In genomic region chr4:139195101-139195500, GRCm38 (mm10) we compare ENCODE assay signal across 10 mouse cellular contexts. TPM values are rescaled to one million over a fixed set of nuclear protein-coding genes. Genes with fewer than 3 reads are reported as not detected.
DNase-seq lines count a peak whose midpoint lies in the region; ATAC-seq and TF ChIP-seq lines count a peak whose summit lies in the region.
"Had no signal": no experiment of that assay in that cellular context is flagged by ENCODE, and none has a peak within 500 bp of the region (broad histone marks: within the 10 kb centered on the region; RNA-seq: fewer than 3 reads in every experiment).

No protein-coding gene starts in this region.

- H3K4me1 ChIP-seq in heart, embryonic 13.5 days: peaks cover 76% of the 10 kb centered on the region
- H3K4me1 ChIP-seq in heart, adult 2 months (ENCODE audit: control insufficient read depth, insufficient read depth, low read length): peaks cover 53% of the 10 kb centered on the region
- H3K4me1 ChIP-seq in midbrain, embryonic 14.5 days (ENCODE audit: control insufficient read depth, insufficient read depth, low read length): peaks cover 25% of the 10 kb centered on the region
- H3K4me1 ChIP-seq in midbrain, embryonic 16.5 days (ENCODE audit: control insufficient read depth, insufficient read depth, low read length): peaks cover 28% of the 10 kb centered on the region
- H3K4me1 ChIP-seq in intestine, embryonic 14.5 days (replicated peaks; ENCODE audit: control insufficient read depth, insufficient read depth, low read length): peaks cover 53% of the 10 kb centered on the region
- H3K4me1 ChIP-seq in neural tube, embryonic 15.5 days: peaks cover 54% of the 10 kb centered on the region

- no peak for TF ChIP-seq POLR2A in heart, adult 2 months (IDR thresholded peaks at IDR 0.05; ENCODE audit: insufficient read depth, low read depth, low read length)

- no peak for TF ChIP-seq CTCF in heart, adult 2 months (IDR thresholded peaks at IDR 0.05)

- peak overlapping the region; percentile 98 for H3K4me2 ChIP-seq in heart, embryonic 13.5 days
- H3K4me2 ChIP-seq in midbrain, embryonic 14.5 days (ENCODE audit: low read length): 0 out of 2 replicates have a peak overlapping the region, but pooled peaks have one; percentile 6
- no peak overlapping the region for H3K4me2 ChIP-seq in midbrain, embryonic 16.5 days (ENCODE audit: low read length)
- H3K4me2 ChIP-seq in intestine, embryonic 14.5 days (ENCODE audit: low read length): peak overlapping the region; percentile 97; the same call in 1 of the 2 replicates
- peak overlapping the region; percentile 99; the same call in 1 of the 2 replicates for H3K4me2 ChIP-seq in neural tube, embryonic 15.5 days

- intact Hi-C loops in heart, adult 2 months (cut with DNase I): loop anchor here (2.0 kb wide), 1 partner anchor 38 kb away; no protein-coding TSS in a partner anchor

- no peaks in the 10 kb centered on the region for H3K27me3 ChIP-seq in heart, embryonic 13.5 days (replicated peaks)
- H3K27me3 ChIP-seq in heart, adult 2 months (ENCODE audit: control insufficient read depth, insufficient read depth, low read length): no peaks in the 10 kb centered on the region
- no peaks in the 10 kb centered on the region for H3K27me3 ChIP-seq in midbrain, embryonic 14.5 days (ENCODE audit: control insufficient read depth, insufficient read depth, low read length)
- H3K27me3 ChIP-seq in midbrain, embryonic 16.5 days (ENCODE audit: control insufficient read depth, insufficient read depth, low read depth, low read length): no peaks in the 10 kb centered on the region
- H3K27me3 ChIP-seq in intestine, embryonic 14.5 days (replicated peaks; ENCODE audit: control insufficient read depth, insufficient read depth, low read length): no peaks in the 10 kb centered on the region
- no peaks in the 10 kb centered on the region for H3K27me3 ChIP-seq in neural tube, embryonic 15.5 days (replicated peaks)

- no peak for ATAC-seq in heart, embryonic 13.5 days (ENCODE audit: extremely low read depth, insufficient number of reproducible peaks, low FRiP score, low TSS enrichment)
- ATAC-seq in midbrain, embryonic 14.5 days (ENCODE audit: low FRiP score, low TSS enrichment): no peak
- no peak for ATAC-seq in midbrain, embryonic 16.5 days
- ATAC-seq in intestine, embryonic 14.5 days (replicated peaks; ENCODE audit: low FRiP score, low TSS enrichment, low read depth): no peak
- ATAC-seq in neural tube, embryonic 15.5 days (ENCODE audit: low FRiP score): no peak

- WGBS in heart, embryonic 13.5 days: 74% methylated on average over 5 of the region's 5 CpGs
- WGBS in heart, adult 2 months: 50% methylated on average over 5 of the region's 5 CpGs
- WGBS in midbrain, embryonic 14.5 days: 92% methylated on average over 5 of the region's 5 CpGs
- 93% methylated on average over 5 of the region's 5 CpGs for WGBS in midbrain, embryonic 16.5 days
- 75% methylated on average over 5 of the region's 5 CpGs for WGBS in intestine, embryonic 14.5 days
- WGBS in neural tube, embryonic 15.5 days: 88% methylated on average over 5 of the region's 5 CpGs

- peak overlapping the region; percentile 99 for H3K9ac ChIP-seq in heart, embryonic 13.5 days
- no peak overlapping the region; the same call in 1 of the 2 replicates for H3K9ac ChIP-seq in heart, adult 2 months (ENCODE audit: low read depth, low read length)
- no peak overlapping the region for H3K9ac ChIP-seq in midbrain, embryonic 14.5 days (replicated peaks; ENCODE audit: low read length)
- H3K9ac ChIP-seq in midbrain, embryonic 16.5 days (ENCODE audit: low read depth, low read length): no peak overlapping the region
- no peak overlapping the region for H3K9ac ChIP-seq in intestine, embryonic 14.5 days (ENCODE audit: low read length)
- H3K9ac ChIP-seq in neural tube, embryonic 15.5 days (replicated peaks): no peak overlapping the region

- H3K9me3 ChIP-seq in heart, embryonic 13.5 days: no peaks in the 10 kb centered on the region
- H3K9me3 ChIP-seq in midbrain, embryonic 14.5 days (ENCODE audit: control insufficient read depth, low read length): no peaks in the 10 kb centered on the region
- no peaks in the 10 kb centered on the region for H3K9me3 ChIP-seq in midbrain, embryonic 16.5 days (replicated peaks; ENCODE audit: control insufficient read depth, low read length, poor library complexity, severe bottlenecking)
- no peaks in the 10 kb centered on the region for H3K9me3 ChIP-seq in intestine, embryonic 14.5 days (ENCODE audit: control insufficient read depth, low read length)
- H3K9me3 ChIP-seq in neural tube, embryonic 15.5 days (replicated peaks): no peaks in the 10 kb centered on the region

- H3K79me2 ChIP-seq in heart, adult 2 months (replicated peaks; ENCODE audit: control insufficient read depth, insufficient read depth, low read length): peaks cover 18% of the 10 kb centered on the region

- TF ChIP-seq EP300 in heart, adult 2 months (IDR thresholded peaks at IDR 0.05; ENCODE audit: insufficient read depth, low read depth, low read length): no peak

- H3K4me3 ChIP-seq in heart, embryonic 13.5 days: peak overlapping the region; percentile 98; the same call in 1 of the 2 replicates
- no peak overlapping the region for H3K4me3 ChIP-seq in heart, adult 2 months
- H3K4me3 ChIP-seq in midbrain, embryonic 14.5 days (replicated peaks; ENCODE audit: low read depth, low read length): no peak overlapping the region
- H3K4me3 ChIP-seq in midbrain, embryonic 16.5 days (ENCODE audit: low read depth, low read length): no peak overlapping the region
- no peak overlapping the region for H3K4me3 ChIP-seq in intestine, embryonic 14.5 days (ENCODE audit: low read depth, low read length)
- H3K4me3 ChIP-seq in neural tube, embryonic 15.5 days (replicated peaks): no peak overlapping the region

- peaks cover 12% of the 10 kb centered on the region for H3K36me3 ChIP-seq in heart, embryonic 13.5 days
- H3K36me3 ChIP-seq in heart, adult 2 months (ENCODE audit: control insufficient read depth, insufficient read depth, low read length): peaks cover 12% of the 10 kb centered on the region
- H3K36me3 ChIP-seq in midbrain, embryonic 14.5 days (ENCODE audit: control insufficient read depth, insufficient read depth, low read length): 0 out of 2 replicates have a peak, but pooled peaks cover 12% of the 10 kb centered on the region
- no peaks in the 10 kb centered on the region for H3K36me3 ChIP-seq in midbrain, embryonic 16.5 days (ENCODE audit: control insufficient read depth, insufficient read depth, low read length)
- H3K36me3 ChIP-seq in intestine, embryonic 14.5 days (ENCODE audit: control insufficient read depth, insufficient read depth, low read length): peaks cover 17% of the 10 kb centered on the region; the same call in 1 of the 2 replicates
- H3K36me3 ChIP-seq in neural tube, embryonic 15.5 days: peaks cover 5% of the 10 kb centered on the region

- no peak for DNase-seq in heart, adult 2 months
- DNase-seq in midbrain, embryonic 14.5 days: no peak
- DNase-seq in intestine, embryonic 14.5 days (ENCODE audit: low spot score): no peak
- no peak for DNase-seq in testis, postnatal 14 days (ENCODE audit: low spot score)
- no peak for DNase-seq in thymus, postnatal 25 days
- DNase-seq: kidney, adult 11 months; thymus, adult 2 months had no signal

- H3K27ac ChIP-seq in heart, embryonic 13.5 days (replicated peaks): no peak overlapping the region
- no peak overlapping the region; the same call in 1 of the 2 replicates for H3K27ac ChIP-seq in heart, adult 2 months
- no peak overlapping the region for H3K27ac ChIP-seq in midbrain, embryonic 14.5 days (replicated peaks; ENCODE audit: low read depth, low read length)
- no peak overlapping the region for H3K27ac ChIP-seq in midbrain, embryonic 16.5 days (ENCODE audit: low read length)
- H3K27ac ChIP-seq in intestine, embryonic 14.5 days (ENCODE audit: low read depth): no peak overlapping the region
- no peak overlapping the region for H3K27ac ChIP-seq in neural tube, embryonic 15.5 days (replicated peaks)

RNA-seq across cellular contexts. Expression of gene Capzb, which starts 2.4 kb away (rescaled TPM):
- polyA plus RNA-seq in heart, embryonic 13.5 days (2015; fragmentation: Nextera tagmentation; extraction: Ambion mirVana): 376 and 386 TPM in 2 replicates
- 100 to 1,000 TPM; 342 to 392 TPM for total RNA-seq in heart, adult 2 months (2021)
- polyA plus RNA-seq in heart, adult 2 months (2012; rRNA removed): 160 and 191 TPM in 2 replicates
- 250 and 281 TPM in 2 replicates for polyA plus RNA-seq in midbrain, embryonic 14.5 days (2014; fragmentation: Nextera tagmentation; extraction: Ambion mirVana)
- 316 and 331 TPM in 2 replicates for polyA plus RNA-seq in midbrain, embryonic 16.5 days (2015; fragmentation: Nextera tagmentation; extraction: Ambion mirVana)
- 313 and 325 TPM in 2 replicates for polyA plus RNA-seq in intestine, embryonic 14.5 days (2014; fragmentation: Nextera tagmentation; extraction: Ambion mirVana)
- 323 and 359 TPM in 2 replicates for polyA plus RNA-seq in neural tube, embryonic 15.5 days (2015; fragmentation: Nextera tagmentation; extraction: Ambion mirVana)
